Mouse (Mus musculus): ENCODE data around the gene Bbs9. TPM values are rescaled to one million over a fixed set of nuclear protein-coding genes. Genes with fewer than 3 reads are reported as not detected.

Bbs9 gene
- polyA plus RNA-seq, 1 experiment from 2014 or later: 18.4 TPM

GRCm38 (mm10) chr9:22557467-22557866 lies 82.0 kb downstream of the Bbs9 start:
- Histone ChIP-seq H3K36me3 (ENCODE audit: control insufficient read depth, insufficient read depth, low read length) (no peaks in the 10 kb centered on the region), H3K4me1 (replicated peaks; ENCODE audit: control insufficient read depth, insufficient read depth, low read length) (no peaks in the 10 kb centered on the region), H3K4me2 (ENCODE audit: low read depth, low read length, severe bottlenecking) (no peak overlapping the region), H3K4me3 (ENCODE audit: low read depth, low read length) (no peak overlapping the region), H3K9ac (ENCODE audit: low read length) (no peak overlapping the region), H3K9me3 (ENCODE audit: control insufficient read depth, low read length) (no peaks in the 10 kb centered on the region), H3K27me3 (ENCODE audit: control insufficient read depth, insufficient read depth, low read length) (no peaks in the 10 kb centered on the region), H3K27ac (ENCODE audit: low read depth, low read length) (no peak overlapping the region)
- 42% methylated on average over 13 of the region's 13 CpGs for WGBS
- ATAC-seq (replicated peaks; ENCODE audit: low FRiP score) (no peak), DNase-seq (ENCODE audit: low spot score) (peak; percentile 82)

DNA sequence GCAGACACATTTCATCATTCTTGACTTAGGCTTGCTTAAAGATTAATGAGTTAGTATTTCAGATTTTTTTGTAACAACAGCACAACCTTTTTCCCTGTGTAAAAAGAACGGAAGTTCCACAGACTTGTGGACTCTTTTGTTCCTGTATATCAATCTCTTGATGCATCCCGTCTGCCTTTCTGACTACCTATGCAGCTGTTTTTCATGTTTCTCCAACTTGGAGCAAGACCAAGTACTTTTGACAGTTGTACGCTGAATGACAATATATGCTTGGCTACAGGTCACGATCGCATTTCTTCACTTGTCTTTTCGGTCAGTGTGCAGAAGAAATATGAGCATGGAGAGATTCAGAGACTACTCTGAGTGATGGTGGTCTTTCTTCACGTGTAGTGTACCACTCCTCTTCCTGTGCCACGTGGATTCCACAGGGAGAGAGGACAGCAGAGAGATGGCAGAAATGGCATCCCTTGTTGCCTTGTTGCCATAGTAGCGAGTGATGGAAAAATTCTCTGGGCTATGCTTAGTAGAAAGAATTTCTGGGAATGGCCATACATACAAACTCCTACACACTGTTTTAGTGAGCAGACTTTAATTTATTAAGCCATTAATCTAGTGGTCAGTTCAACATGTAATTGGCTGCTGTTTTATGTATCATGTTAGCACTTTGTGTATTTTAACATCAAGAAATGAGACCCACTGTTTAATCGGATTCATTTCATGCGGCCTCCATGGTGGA lies 88.3 kb downstream of the Bbs9 start:
- 89% methylated on average over 11 of the region's 11 CpGs for WGBS

GRCm38 (mm10) chr9:22567726-22568125 lies 92.2 kb downstream of the Bbs9 start:
- no peaks in the 10 kb centered on the region for H3K36me3 ChIP-seq (ENCODE audit: control insufficient read depth, insufficient read depth, low read length)
- DNase-seq (ENCODE audit: low spot score) (no peak), ATAC-seq (replicated peaks; ENCODE audit: low FRiP score) (no peak)
- no peak overlapping the region for H3K9ac ChIP-seq (ENCODE audit: low read length)
- H3K27ac ChIP-seq (ENCODE audit: low read depth, low read length): no peak overlapping the region
- H3K4me2 ChIP-seq (ENCODE audit: low read depth, low read length, severe bottlenecking): no peak overlapping the region
- H3K9me3 ChIP-seq (ENCODE audit: control insufficient read depth, low read length): no peaks in the 10 kb centered on the region
- H3K4me3 ChIP-seq (ENCODE audit: low read depth, low read length): no peak overlapping the region
- no peaks in the 10 kb centered on the region for H3K4me1 ChIP-seq (replicated peaks; ENCODE audit: control insufficient read depth, insufficient read depth, low read length)
- no peaks in the 10 kb centered on the region for H3K27me3 ChIP-seq (ENCODE audit: control insufficient read depth, insufficient read depth, low read length)
- 95% methylated on average over 5 of the region's 5 CpGs for WGBS

More for the DNA sequence above, 88.3 kb downstream of the Bbs9 start:
- DNase-seq (ENCODE audit: low spot score) (no peak), ATAC-seq (replicated peaks; ENCODE audit: low FRiP score) (no peak)
- no peaks in the 10 kb centered on the region for H3K9me3 ChIP-seq (ENCODE audit: control insufficient read depth, low read length)
- H3K4me2 ChIP-seq (ENCODE audit: low read depth, low read length, severe bottlenecking): no peak overlapping the region
- H3K27me3 ChIP-seq (ENCODE audit: control insufficient read depth, insufficient read depth, low read length): no peaks in the 10 kb centered on the region
- H3K36me3 ChIP-seq (ENCODE audit: control insufficient read depth, insufficient read depth, low read length): no peaks in the 10 kb centered on the region
- no peak overlapping the region for H3K4me3 ChIP-seq (ENCODE audit: low read depth, low read length)
- no peak overlapping the region for H3K27ac ChIP-seq (ENCODE audit: low read depth, low read length)
- no peaks in the 10 kb centered on the region for H3K4me1 ChIP-seq (replicated peaks; ENCODE audit: control insufficient read depth, insufficient read depth, low read length)
- H3K9ac ChIP-seq (ENCODE audit: low read length): no peak overlapping the region

DNA sequence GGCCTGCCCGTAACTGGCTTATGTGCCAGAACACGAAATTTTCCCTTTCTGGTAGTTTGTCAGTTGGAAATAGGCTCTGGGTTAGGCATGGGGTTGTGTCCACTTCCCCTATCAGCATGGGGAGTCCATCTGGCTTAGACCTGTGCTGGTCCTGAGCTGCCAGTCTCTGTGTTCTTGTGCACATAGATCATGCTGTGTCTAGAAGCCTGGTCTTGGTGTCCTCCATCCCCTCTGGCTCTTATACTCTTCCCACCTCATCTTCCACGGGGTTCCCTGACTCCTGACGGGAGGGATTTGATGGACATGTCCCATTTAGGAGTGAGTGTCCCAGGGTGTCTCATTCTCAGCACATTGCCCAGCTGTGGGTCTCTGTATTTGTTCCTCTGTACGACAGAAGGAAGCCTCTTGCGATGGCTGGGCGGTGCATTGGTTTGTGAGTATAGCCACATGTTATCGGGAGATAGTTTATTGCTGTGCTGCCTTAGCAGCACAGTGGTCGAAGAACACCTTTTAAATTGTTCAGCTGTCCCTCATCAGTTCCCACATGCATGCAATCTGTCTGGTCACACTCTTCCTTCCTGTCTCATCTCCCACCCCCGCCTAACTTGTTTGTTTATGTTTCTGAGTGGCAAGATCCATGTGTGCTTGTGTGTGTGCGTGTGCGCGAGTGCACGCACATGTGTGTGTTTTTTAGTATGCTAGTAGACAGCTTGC lies 101.1 kb downstream of the Bbs9 start:
- ATAC-seq (replicated peaks; ENCODE audit: low FRiP score): no peak
- H3K4me3 ChIP-seq (ENCODE audit: low read depth, low read length): no peak overlapping the region
- no peak overlapping the region for H3K9ac ChIP-seq (ENCODE audit: low read length)
- no peaks in the 10 kb centered on the region for H3K36me3 ChIP-seq (ENCODE audit: control insufficient read depth, insufficient read depth, low read length)
- DNase-seq (ENCODE audit: low spot score): no peak
- no peak overlapping the region for H3K27ac ChIP-seq (ENCODE audit: low read depth, low read length)
- WGBS: 83% methylated on average over 14 of the region's 14 CpGs
- no peak overlapping the region for H3K4me2 ChIP-seq (ENCODE audit: low read depth, low read length, severe bottlenecking)
- H3K4me1 ChIP-seq (replicated peaks; ENCODE audit: control insufficient read depth, insufficient read depth, low read length): no peaks in the 10 kb centered on the region
- no peaks in the 10 kb centered on the region for H3K9me3 ChIP-seq (ENCODE audit: control insufficient read depth, low read length)
- no peaks in the 10 kb centered on the region for H3K27me3 ChIP-seq (ENCODE audit: control insufficient read depth, insufficient read depth, low read length)

- ATAC-seq (replicated peaks; ENCODE audit: low FRiP score) (no peak), DNase-seq (ENCODE audit: low spot score) (no peak)
- 89% methylated on average over 3 of the region's 3 CpGs for WGBS
- H3K36me3 ChIP-seq (ENCODE audit: control insufficient read depth, insufficient read depth, low read length): no peaks in the 10 kb centered on the region
- H3K9ac ChIP-seq (ENCODE audit: low read length): no peak overlapping the region
- H3K4me3 ChIP-seq (ENCODE audit: low read depth, low read length): no peak overlapping the region
- no peaks in the 10 kb centered on the region for H3K9me3 ChIP-seq (ENCODE audit: control insufficient read depth, low read length)
- H3K27ac ChIP-seq (ENCODE audit: low read depth, low read length): no peak overlapping the region
- no peak overlapping the region for H3K4me2 ChIP-seq (ENCODE audit: low read depth, low read length, severe bottlenecking)
- H3K4me1 ChIP-seq (replicated peaks; ENCODE audit: control insufficient read depth, insufficient read depth, low read length): no peaks in the 10 kb centered on the region
- H3K27me3 ChIP-seq (ENCODE audit: control insufficient read depth, insufficient read depth, low read length): no peaks in the 10 kb centered on the region
These were observed 102.8 kb downstream of the Bbs9 start for GRCm38 (mm10) chr9:22578266-22578665.

GRCm38 (mm10) chr9:22584221-22584620 lies 108.7 kb downstream of the Bbs9 start:
- ATAC-seq (replicated peaks; ENCODE audit: low FRiP score) (no peak), DNase-seq (ENCODE audit: low spot score) (no peak)
- Histone ChIP-seq H3K9me3 (ENCODE audit: control insufficient read depth, low read length) (no peaks in the 10 kb centered on the region), H3K27me3 (ENCODE audit: control insufficient read depth, insufficient read depth, low read length) (no peaks in the 10 kb centered on the region), H3K9ac (ENCODE audit: low read length) (no peak overlapping the region), H3K4me1 (replicated peaks; ENCODE audit: control insufficient read depth, insufficient read depth, low read length) (no peaks in the 10 kb centered on the region), H3K4me3 (ENCODE audit: low read depth, low read length) (no peak overlapping the region), H3K4me2 (ENCODE audit: low read depth, low read length, severe bottlenecking) (no peak overlapping the region), H3K27ac (ENCODE audit: low read depth, low read length) (no peak overlapping the region), H3K36me3 (ENCODE audit: control insufficient read depth, insufficient read depth, low read length) (no peaks in the 10 kb centered on the region)
- 79% methylated on average over 3 of the region's 3 CpGs for WGBS

DNA sequence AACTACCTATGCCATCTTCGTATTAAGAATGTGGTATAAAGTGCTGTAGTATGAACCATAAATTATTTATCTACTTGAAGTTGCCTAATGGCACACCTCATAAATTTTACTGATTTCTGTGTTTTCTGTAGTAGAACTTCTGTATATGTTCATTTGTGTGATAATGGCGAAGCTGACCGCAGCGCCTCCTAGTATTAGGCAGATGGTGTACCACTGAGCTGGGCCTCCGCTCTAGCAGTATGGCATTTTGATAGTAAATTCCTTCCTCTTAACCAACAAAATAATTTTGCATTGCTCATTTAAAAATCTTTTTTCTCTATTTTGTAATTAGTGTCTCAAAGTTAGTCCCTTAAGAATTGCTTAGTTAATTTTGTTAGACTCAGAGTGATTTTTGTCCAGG lies 117.5 kb downstream of the Bbs9 start:
- DNase-seq (ENCODE audit: low spot score) (no peak), ATAC-seq (replicated peaks; ENCODE audit: low FRiP score) (no peak)
- 96% methylated on average over 5 of the region's 5 CpGs for WGBS
- H3K27ac ChIP-seq (ENCODE audit: low read depth, low read length): no peak overlapping the region
- H3K4me3 ChIP-seq (ENCODE audit: low read depth, low read length): no peak overlapping the region
- H3K9ac ChIP-seq (ENCODE audit: low read length): no peak overlapping the region
- H3K4me2 ChIP-seq (ENCODE audit: low read depth, low read length, severe bottlenecking): no peak overlapping the region
- no peaks in the 10 kb centered on the region for H3K27me3 ChIP-seq (ENCODE audit: control insufficient read depth, insufficient read depth, low read length)
- no peaks in the 10 kb centered on the region for H3K4me1 ChIP-seq (replicated peaks; ENCODE audit: control insufficient read depth, insufficient read depth, low read length)
- H3K36me3 ChIP-seq (ENCODE audit: control insufficient read depth, insufficient read depth, low read length): no peaks in the 10 kb centered on the region
- H3K9me3 ChIP-seq (ENCODE audit: control insufficient read depth, low read length): no peaks in the 10 kb centered on the region

DNA sequence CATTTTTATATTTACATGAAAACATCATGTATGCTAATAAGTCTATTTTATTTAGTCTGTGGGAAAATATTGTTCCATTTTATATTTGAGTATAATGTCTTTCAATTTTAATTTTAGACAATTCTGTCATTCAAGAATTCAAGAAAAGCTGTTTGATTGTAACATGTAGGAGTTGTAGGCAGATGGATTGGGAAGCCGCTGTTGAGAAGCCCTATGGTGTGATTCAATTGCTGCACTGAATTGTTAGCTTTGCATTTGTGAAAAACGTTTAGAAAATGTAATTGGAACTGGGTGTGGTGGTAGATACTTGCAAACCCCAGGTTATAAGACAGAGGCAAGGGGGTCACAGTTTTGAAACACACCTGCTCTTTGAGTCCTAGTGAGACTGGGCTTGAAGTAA lies 121.1 kb downstream of the Bbs9 start:
- Histone ChIP-seq H3K27ac (ENCODE audit: low read depth, low read length) (no peak overlapping the region), H3K9ac (ENCODE audit: low read length) (no peak overlapping the region), H3K4me3 (ENCODE audit: low read depth, low read length) (no peak overlapping the region), H3K27me3 (ENCODE audit: control insufficient read depth, insufficient read depth, low read length) (no peaks in the 10 kb centered on the region), H3K36me3 (ENCODE audit: control insufficient read depth, insufficient read depth, low read length) (no peaks in the 10 kb centered on the region), H3K4me2 (ENCODE audit: low read depth, low read length, severe bottlenecking) (no peak overlapping the region), H3K4me1 (replicated peaks; ENCODE audit: control insufficient read depth, insufficient read depth, low read length) (no peaks in the 10 kb centered on the region), H3K9me3 (ENCODE audit: control insufficient read depth, low read length) (no peaks in the 10 kb centered on the region)
- WGBS: 64% methylated on average over 2 of the region's 2 CpGs
- no peak for DNase-seq (ENCODE audit: low spot score)
- ATAC-seq (replicated peaks; ENCODE audit: low FRiP score): no peak

Measured in forebrain, embryonic 11.5 days (tissue).